Mouse (Mus musculus) stomach, embryonic 14.5 days (tissue): Measurements from ENCODE around the gene Nckap1. TPM values are rescaled to one million over a fixed set of nuclear protein-coding genes. Genes with fewer than 3 reads are reported as not detected.

ENCODE experiments used
- ATAC-seq: fragments of 200-750 bp; cut with Nextera tagmentation; 2 replicates; pipeline ENCODE4 v1.8.0; 2017; ENCODE audit warnings: low read depth, moderate TSS enrichment; ENCODE audit not compliant: insufficient number of reproducible peaks, insufficient read depth, low FRiP score
- H3K27ac ChIP-seq: fragments of 300-500 bp; sonication (generic); 2 replicates; pipeline ENCODE4 v1.5.1; 2014; ENCODE audit warnings: mild to moderate bottlenecking, low read length, moderate library complexity, mixed read lengths
- H3K27me3 ChIP-seq: fragments of 300-500 bp; sonication (generic); 2 replicates; pipeline ENCODE4 v1.6.1; 2014; ENCODE audit warnings: low read length, control low read depth, mixed read lengths; ENCODE audit not compliant: control insufficient read depth, insufficient read depth
- H3K36me3 ChIP-seq: fragments of 300-500 bp; sonication (generic); 2 replicates; pipeline ENCODE4 v1.6.1; 2014; ENCODE audit warnings: mild to moderate bottlenecking, control low read depth, low read length, moderate library complexity, mixed read lengths; ENCODE audit not compliant: control insufficient read depth, insufficient read depth
- H3K4me1 ChIP-seq: fragments of 300-500 bp; sonication (generic); 2 replicates; pipeline ENCODE4 v1.6.1; 2014; ENCODE audit warnings: low read length, control low read depth, mixed read lengths; ENCODE audit not compliant: control insufficient read depth, insufficient read depth
- H3K4me2 ChIP-seq: fragments of 300-500 bp; sonication (generic); replicated peaks from 2 replicates; pipeline ENCODE4 v1.6.1; 2014; ENCODE audit warnings: low read depth, low read length, control low read depth
- H3K4me3 ChIP-seq: fragments of 300-500 bp; sonication (generic); 2 replicates; pipeline ENCODE4 v1.5.1; 2014; ENCODE audit warnings: low read depth, low read length, control low read depth
- H3K9ac ChIP-seq: fragments of 300-500 bp; sonication (generic); replicated peaks from 2 replicates; pipeline ENCODE4 v1.6.1; 2014; ENCODE audit warnings: low read depth, mild to moderate bottlenecking, control low read depth, low read length, moderate library complexity, mixed read lengths
- H3K9me3 ChIP-seq: fragments of 300-500 bp; sonication (generic); 2 replicates; pipeline ENCODE4 v1.6.1; 2016; ENCODE audit warnings: low read depth, low read length, control low read depth; ENCODE audit not compliant: control insufficient read depth
- WGBS: fragments of 180-500 bp; shearing (Covaris S2); extraction: QIAGEN DNeasy Blood & Tissue Kit; methylation state at CpG from one replicate; pipeline ENCODE4 v1.1.7; 2014; 5-methylcytosine and 5-hydroxymethylcytosine counted together
- polyA plus RNA-seq: library from polyadenylated mRNA; unstranded; fragments of >200 nt; fragmentation: Nextera tagmentation; extraction: Ambion mirVana; gene quantifications from 2 replicates; pipeline ENCODE4 v1.2.1, GENCODE M21; 2014

The Nckap1 gene
- polyA plus RNA-seq, 1 experiment from 2014 or later = 58.3 TPM

GRCm38 (mm10) chr2:80577286-80577685 is 3.9 kb downstream of the Nckap1 start:
- no peak overlapping the region for H3K9ac ChIP-seq
- no peaks in the 10 kb centered on the region for H3K9me3 ChIP-seq
- no peak overlapping the region for H3K4me2 ChIP-seq
- no peak overlapping the region for H3K4me3 ChIP-seq
- H3K27ac ChIP-seq = no peak overlapping the region
- H3K4me1 ChIP-seq = peaks cover 12% of the 10 kb centered on the region
- no peaks in the 10 kb centered on the region for H3K36me3 ChIP-seq
- no peak for ATAC-seq
- WGBS = 95% methylated on average over 1 of the region's 1 CpGs
- no peaks in the 10 kb centered on the region for H3K27me3 ChIP-seq

- no peak overlapping the region for H3K4me3 ChIP-seq
- ATAC-seq = no peak
- 69% methylated on average over 4 of the region's 4 CpGs for WGBS
- no peak overlapping the region for H3K27ac ChIP-seq
- H3K9ac ChIP-seq = no peak overlapping the region
- H3K4me2 ChIP-seq = no peak overlapping the region
- H3K4me1 ChIP-seq = no peaks in the 10 kb centered on the region
- no peaks in the 10 kb centered on the region for H3K9me3 ChIP-seq
- H3K36me3 ChIP-seq = no peaks in the 10 kb centered on the region
- no peaks in the 10 kb centered on the region for H3K27me3 ChIP-seq
These were observed 10.5 kb downstream of the Nckap1 start for GRCm38 (mm10) chr2:80570656-80571055.

GRCm38 (mm10) chr2:80567411-80567810 is 13.8 kb downstream of the Nckap1 start:
- no peak overlapping the region for H3K27ac ChIP-seq
- no peaks in the 10 kb centered on the region for H3K27me3 ChIP-seq
- no peak overlapping the region for H3K4me2 ChIP-seq
- 89% methylated on average over 4 of the region's 4 CpGs for WGBS
- no peaks in the 10 kb centered on the region for H3K4me1 ChIP-seq
- no peak overlapping the region for H3K4me3 ChIP-seq
- H3K9me3 ChIP-seq = no peaks in the 10 kb centered on the region
- H3K9ac ChIP-seq = no peak overlapping the region
- ATAC-seq = no peak
- H3K36me3 ChIP-seq = no peaks in the 10 kb centered on the region

DNA sequence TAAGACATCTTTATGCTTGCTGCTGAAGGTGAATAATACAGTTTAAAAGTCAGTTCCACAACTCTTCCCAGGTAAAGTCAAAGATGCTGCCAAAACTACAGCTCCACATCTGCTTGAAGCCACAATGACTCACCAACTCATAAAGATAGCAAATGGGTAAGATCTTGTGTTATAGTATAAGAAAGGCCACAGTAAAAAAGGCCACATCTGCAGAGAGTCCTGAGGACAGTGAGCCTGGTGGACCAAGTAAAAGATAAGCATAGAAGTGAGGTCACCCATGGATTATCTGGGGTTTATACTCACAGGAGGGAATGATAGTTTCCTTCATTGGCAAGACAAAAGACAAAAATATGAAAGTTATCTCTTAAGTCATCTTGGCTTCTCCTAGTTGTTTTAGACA is 18.9 kb downstream of the Nckap1 start:
- Histone ChIP-seq H3K27me3 (no peaks in the 10 kb centered on the region), H3K4me3 (no peak overlapping the region), H3K9me3 (no peaks in the 10 kb centered on the region), H3K4me1 (no peaks in the 10 kb centered on the region), H3K9ac (no peak overlapping the region), H3K36me3 (peaks cover 6% of the 10 kb centered on the region), H3K27ac (no peak overlapping the region), H3K4me2 (no peak overlapping the region)
- ATAC-seq = no peak

- no peaks in the 10 kb centered on the region for H3K9me3 ChIP-seq
- WGBS = 81% methylated on average over 3 of the region's 3 CpGs
- peaks cover 6% of the 10 kb centered on the region for H3K36me3 ChIP-seq
- no peak overlapping the region for H3K4me3 ChIP-seq
- no peak overlapping the region for H3K27ac ChIP-seq
- no peaks in the 10 kb centered on the region for H3K27me3 ChIP-seq
- H3K4me2 ChIP-seq = no peak overlapping the region
- H3K4me1 ChIP-seq = no peaks in the 10 kb centered on the region
- ATAC-seq = no peak
- H3K9ac ChIP-seq = no peak overlapping the region
These were observed 19.7 kb downstream of the Nckap1 start for GRCm38 (mm10) chr2:80561478-80561877.

DNA sequence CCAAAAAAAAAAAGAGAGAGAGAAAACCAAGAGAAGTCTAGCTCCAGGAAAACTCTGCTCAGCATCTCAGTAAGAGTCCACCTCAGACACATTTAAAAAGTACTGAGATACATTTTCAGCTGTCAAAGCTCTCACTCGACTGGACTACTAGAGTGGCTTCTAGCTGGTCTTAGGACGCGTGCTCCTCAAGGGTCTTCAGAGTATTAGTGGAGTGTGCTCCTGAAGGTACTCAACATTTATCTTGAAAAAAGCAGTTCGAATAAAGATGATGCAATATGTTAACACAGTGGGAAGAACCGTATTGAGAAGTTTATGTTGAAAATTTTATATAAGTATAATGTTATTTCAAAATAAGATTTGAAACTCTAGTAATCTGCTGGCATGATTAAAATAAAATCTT is 20.4 kb downstream of the Nckap1 start:
- no peaks in the 10 kb centered on the region for H3K9me3 ChIP-seq
- no peak overlapping the region for H3K4me2 ChIP-seq
- H3K36me3 ChIP-seq = peaks cover 6% of the 10 kb centered on the region
- no peak overlapping the region for H3K4me3 ChIP-seq
- WGBS = 88% methylated on average over 5 of the region's 5 CpGs
- no peaks in the 10 kb centered on the region for H3K27me3 ChIP-seq
- no peak for ATAC-seq
- no peak overlapping the region for H3K9ac ChIP-seq
- no peaks in the 10 kb centered on the region for H3K4me1 ChIP-seq
- H3K27ac ChIP-seq = no peak overlapping the region

- Histone ChIP-seq H3K4me3 (no peak overlapping the region), H3K36me3 (peaks cover 6% of the 10 kb centered on the region), H3K9me3 (no peaks in the 10 kb centered on the region), H3K9ac (no peak overlapping the region), H3K27ac (no peak overlapping the region), H3K27me3 (no peaks in the 10 kb centered on the region), H3K4me1 (no peaks in the 10 kb centered on the region), H3K4me2 (no peak overlapping the region)
- ATAC-seq = no peak
- WGBS = 88% methylated on average over 5 of the region's 5 CpGs
These were observed 21.5 kb downstream of the Nckap1 start for GRCm38 (mm10) chr2:80559655-80560054.

GRCm38 (mm10) chr2:80554442-80554841 is 26.7 kb downstream of the Nckap1 start:
- no peak overlapping the region for H3K4me3 ChIP-seq
- H3K9me3 ChIP-seq = no peaks in the 10 kb centered on the region
- no peak overlapping the region for H3K9ac ChIP-seq
- H3K36me3 ChIP-seq = peaks cover 31% of the 10 kb centered on the region
- H3K27ac ChIP-seq = no peak overlapping the region
- no peak for ATAC-seq
- no peaks in the 10 kb centered on the region for H3K4me1 ChIP-seq
- no peak overlapping the region for H3K4me2 ChIP-seq
- H3K27me3 ChIP-seq = no peaks in the 10 kb centered on the region
- 51% methylated on average over 4 of the region's 4 CpGs for WGBS

GRCm38 (mm10) chr2:80549704-80550103 is 31.5 kb downstream of the Nckap1 start:
- no peaks in the 10 kb centered on the region for H3K27me3 ChIP-seq
- no peaks in the 10 kb centered on the region for H3K9me3 ChIP-seq
- H3K9ac ChIP-seq = no peak overlapping the region
- H3K27ac ChIP-seq = no peak overlapping the region
- H3K4me1 ChIP-seq = no peaks in the 10 kb centered on the region
- no peak for ATAC-seq
- 94% methylated on average over 4 of the region's 4 CpGs for WGBS
- peaks cover 51% of the 10 kb centered on the region for H3K36me3 ChIP-seq
- no peak overlapping the region for H3K4me3 ChIP-seq
- no peak overlapping the region for H3K4me2 ChIP-seq
